Mouse (Mus musculus) kidney, adult 2 months (tissue): ENCODE data around the gene Megf11.

Experiments
- CTCF ChIP-seq: fragments of 200-500 bp; conservative IDR thresholded peaks from 2 replicates; pipeline ENCODE4 v1.5.1; 2011; ENCODE audit warnings: low read depth, mild to moderate bottlenecking, control low read depth, low read length, moderate library complexity, mixed read lengths; ENCODE audit not compliant: insufficient read depth, insufficient read length
- POLR2A ChIP-seq: fragments of 200-500 bp; IDR thresholded peaks from one replicate; pipeline ENCODE4 v1.6.1; 2011; ENCODE audit warnings: low read depth, low read length, control low read depth

DNA sequence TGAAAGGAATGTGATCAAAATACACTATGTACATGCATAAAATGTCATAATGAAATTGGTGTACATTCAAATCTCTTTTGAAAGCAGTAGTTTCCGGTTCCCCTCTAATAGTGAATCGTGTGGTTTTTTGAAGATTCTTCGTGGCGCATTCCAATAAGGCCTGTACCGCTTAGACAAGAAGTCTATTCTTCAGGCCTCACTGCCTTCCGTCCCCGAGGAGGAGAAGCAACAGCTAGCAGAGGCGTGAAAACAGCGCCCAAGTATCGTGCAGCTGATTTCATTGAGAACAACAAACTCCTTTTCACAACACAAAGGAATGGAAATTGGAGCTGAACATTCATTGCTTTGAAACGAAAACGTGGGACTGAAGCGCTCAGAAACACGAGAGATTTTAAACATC lies 372.6 kb downstream of the Megf11 start:
- no peak for TF ChIP-seq CTCF
- no peak for TF ChIP-seq POLR2A
